Mouse (Mus musculus) ES-Bruce4 (cell line): ENCODE measurements around the gene Pum3.

ENCODE experiments used
- CTCF ChIP-seq: IDR thresholded peaks from one replicate; pipeline ENCODE4 v1.8.1; 2011; ENCODE audit warnings: low read depth, low read length
- EP300 ChIP-seq: IDR thresholded peaks from 2 replicates; pipeline ENCODE4 v1.6.1; 2011; ENCODE audit warnings: low read depth, low read length; ENCODE audit not compliant: insufficient read depth
- POLR2A ChIP-seq: IDR thresholded peaks from one replicate; pipeline ENCODE4 v1.8.1; 2011; ENCODE audit warnings: low read length; ENCODE audit not compliant: insufficient read depth

- TF ChIP-seq CTCF, result no peak
- no peak for TF ChIP-seq EP300
- TF ChIP-seq POLR2A, result no peak
Observed at GRCm38 (mm10) chr19:27425656-27426055, 4.0 kb downstream of the Pum3 start.
